Mouse (Mus musculus) testis, adult 2 months (tissue): ENCODE data around the gene Sae1.

Experiments used
- CTCF ChIP-seq: fragments of 200-500 bp; IDR thresholded peaks from 2 replicates; pipeline ENCODE4 v1.5.1; 2012; ENCODE audit warnings: low read depth, mild to moderate bottlenecking, inconsistent platforms, low read length, moderate library complexity; ENCODE audit not compliant: control insufficient read depth, insufficient read depth, insufficient replicate concordance
- POLR2A ChIP-seq: fragments of 200-500 bp; IDR thresholded peaks from 2 replicates; pipeline ENCODE4 v1.6.1; 2012; ENCODE audit warnings: low read depth, mild to moderate bottlenecking, inconsistent platforms, low read length, moderate library complexity; ENCODE audit not compliant: control insufficient read depth

- TF ChIP-seq POLR2A, result no peak
- TF ChIP-seq CTCF, result no peak
Observed at GRCm38 (mm10) chr7:16392923-16393322, 5.3 kb upstream of the Sae1 start.
